Mouse (Mus musculus): Measurements from ENCODE around the gene Ankrd31. TPM values are rescaled to one million over a fixed set of nuclear protein-coding genes. Genes with fewer than 3 reads are reported as not detected.
"Not testable (repeated sequence)": the region's sequence is repeated elsewhere in the genome, so short reads cannot be mapped to it uniquely, and the experiment has no call there.

The Ankrd31 gene
- polyA plus RNA-seq, 1 experiment from 2014 or later, result not detected

DNA sequence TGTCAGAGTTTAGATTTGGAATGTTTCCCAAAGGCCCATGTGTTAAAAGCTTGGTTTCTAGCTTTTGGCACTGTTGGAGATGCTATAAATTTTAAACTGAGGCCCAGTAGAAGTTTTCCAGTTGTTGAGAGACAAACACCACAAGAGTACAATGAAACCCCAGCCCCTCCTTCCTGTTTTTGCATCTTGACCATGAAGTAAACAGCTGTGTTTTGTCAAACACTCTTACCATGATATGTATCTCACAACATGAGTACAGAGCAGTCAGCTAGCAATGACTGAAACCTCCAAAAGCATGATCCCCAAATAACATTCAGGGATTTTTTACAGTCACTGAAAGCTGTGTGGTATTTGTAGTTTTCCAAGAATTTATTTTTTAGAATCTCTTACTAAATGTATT, 126.0 kb downstream of the Ankrd31 start:
- Histone ChIP-seq H3K9me3 (no peaks in the 10 kb centered on the region), H3K4me2 (replicated peaks) (no peak overlapping the region), H3K4me1 (no peaks in the 10 kb centered on the region), H3K9ac (replicated peaks) (no peak overlapping the region), H3K27me3 (no peaks in the 10 kb centered on the region), H3K36me3 (no peaks in the 10 kb centered on the region), H3K27ac (replicated peaks) (no peak overlapping the region), H3K4me3 (no peak overlapping the region)
- ATAC-seq (replicated peaks), result no peak

DNA sequence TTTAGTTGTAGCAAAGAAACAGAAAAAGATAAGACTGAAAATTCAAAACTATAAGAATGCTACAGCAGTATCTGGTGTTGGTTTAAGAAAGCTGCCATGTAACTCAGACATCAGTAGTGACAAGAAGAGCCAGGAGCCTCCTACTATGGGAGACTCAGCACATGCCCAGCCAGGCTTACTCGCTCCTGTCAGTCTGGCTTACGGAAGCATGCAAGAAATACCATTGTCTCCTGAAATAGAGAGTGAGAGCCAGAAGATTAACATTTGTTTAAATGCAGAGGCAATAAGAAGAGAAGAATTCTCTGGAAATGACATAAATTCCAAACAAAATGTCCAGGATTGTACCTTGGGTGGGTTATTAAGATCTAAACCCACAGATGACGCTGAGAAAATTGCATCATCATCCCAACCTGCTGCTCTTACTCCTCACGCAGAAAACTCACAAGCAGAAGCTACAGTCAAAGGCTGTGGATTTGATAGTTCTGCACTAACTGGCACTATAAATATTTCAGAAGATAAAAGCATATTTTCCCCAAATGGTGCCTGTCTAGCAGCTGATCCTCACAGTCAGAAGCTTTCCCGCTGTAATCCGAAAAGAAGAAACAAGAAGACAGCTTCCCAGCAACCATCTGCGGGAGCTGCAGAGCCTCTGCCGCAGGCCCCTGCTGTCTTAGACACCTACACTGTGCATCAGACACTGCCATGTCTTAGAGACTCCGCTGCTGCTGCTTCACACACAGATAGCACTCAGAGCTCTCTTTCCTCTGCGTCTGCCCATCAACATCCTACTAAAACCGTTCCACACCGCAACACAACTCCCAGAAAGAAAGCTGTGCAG, 130.4 kb downstream of the Ankrd31 start:
- H3K4me2 ChIP-seq (replicated peaks), result no peak overlapping the region
- 0 out of 2 replicates have a peak, but pooled peaks have one; percentile 58 for ATAC-seq (replicated peaks)
- H3K9ac ChIP-seq (replicated peaks), result no peak overlapping the region
- 57% methylated on average over 12 of the region's 12 CpGs for WGBS
- H3K36me3 ChIP-seq, result no peaks in the 10 kb centered on the region
- H3K4me3 ChIP-seq, result no peak overlapping the region
- H3K27ac ChIP-seq (replicated peaks), result no peak overlapping the region
- no peaks in the 10 kb centered on the region for H3K9me3 ChIP-seq
- H3K4me1 ChIP-seq, result no peaks in the 10 kb centered on the region
- no peaks in the 10 kb centered on the region for H3K27me3 ChIP-seq

DNA sequence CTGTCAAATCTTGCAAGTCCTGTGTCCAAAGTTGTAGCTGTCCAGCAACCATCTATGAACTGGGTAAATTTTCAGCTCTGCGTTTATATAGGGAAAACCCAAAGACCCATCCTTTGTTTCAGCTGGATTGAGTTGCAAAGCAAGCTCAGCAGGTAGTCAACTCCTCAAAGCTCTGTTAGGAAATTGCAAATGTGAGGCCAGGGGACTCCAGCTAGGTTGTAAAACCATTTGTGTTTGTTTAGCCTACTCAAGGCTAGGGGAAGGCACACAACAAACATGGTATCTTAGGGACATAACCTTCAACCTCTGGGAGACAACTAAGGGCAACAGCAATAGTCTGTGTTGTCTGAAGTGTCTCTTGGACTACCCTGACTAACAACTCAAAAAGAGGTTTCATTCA, 136.5 kb downstream of the Ankrd31 start:
- 28% methylated on average over 1 of the region's 1 CpGs for WGBS
- no peak overlapping the region for H3K4me3 ChIP-seq
- no peak overlapping the region for H3K4me2 ChIP-seq (replicated peaks)
- no peaks in the 10 kb centered on the region for H3K36me3 ChIP-seq
- no peak overlapping the region for H3K27ac ChIP-seq (replicated peaks)
- H3K9me3 ChIP-seq, result no peaks in the 10 kb centered on the region
- no peak overlapping the region for H3K9ac ChIP-seq (replicated peaks)
- H3K27me3 ChIP-seq, result no peaks in the 10 kb centered on the region
- no peak for ATAC-seq (replicated peaks)
- no peaks in the 10 kb centered on the region for H3K4me1 ChIP-seq

DNA sequence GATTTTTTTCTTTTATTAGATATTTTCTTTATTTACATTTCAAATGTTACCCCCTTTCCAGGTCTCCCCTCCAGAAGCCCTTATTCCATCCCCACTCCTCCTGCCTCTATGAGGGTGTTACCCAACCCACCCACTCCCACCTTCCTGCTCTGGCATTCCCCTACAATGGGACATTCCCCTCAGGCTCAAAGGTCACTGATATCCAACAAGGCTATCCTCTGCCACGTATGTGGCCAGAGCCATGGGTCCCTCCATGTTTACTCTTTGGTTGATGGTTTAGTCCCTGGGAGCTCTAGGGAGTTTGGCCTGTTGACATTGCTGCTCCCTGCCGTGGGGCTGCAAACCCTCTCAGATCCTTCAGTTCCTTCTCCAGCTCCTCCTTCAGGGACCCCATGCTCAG, 141.9 kb downstream of the Ankrd31 start:
- Histone ChIP-seq H3K27ac (replicated peaks) (no peak overlapping the region), H3K36me3 (no peaks in the 10 kb centered on the region), H3K4me2 (replicated peaks) (no peak overlapping the region), H3K4me3 (no peak overlapping the region), H3K27me3 (no peaks in the 10 kb centered on the region), H3K4me1 (no peaks in the 10 kb centered on the region), H3K9ac (replicated peaks) (no peak overlapping the region), H3K9me3 (no peaks in the 10 kb centered on the region)
- 65% methylated on average over 2 of the region's 2 CpGs for WGBS
- ATAC-seq (replicated peaks), result no peak

DNA sequence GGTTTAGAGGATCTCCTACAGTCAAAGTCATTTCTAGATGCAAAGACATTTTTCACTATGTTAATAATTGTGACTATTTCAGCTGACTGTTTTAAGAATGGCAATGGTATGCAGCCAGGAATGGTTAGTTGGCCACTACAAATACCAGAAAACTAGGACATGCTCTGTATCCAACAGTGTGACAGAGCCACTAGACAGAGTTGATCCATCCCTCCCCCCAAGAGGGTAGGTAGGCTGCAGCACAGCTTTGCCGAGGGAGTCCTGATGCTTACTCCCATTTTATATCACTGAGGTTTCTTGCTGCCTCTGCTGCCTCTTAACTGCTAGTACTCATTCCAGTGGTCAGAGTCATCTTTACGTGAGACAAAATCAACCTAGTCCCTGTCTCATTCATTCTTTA, 147.1 kb downstream of the Ankrd31 start:
- Histone ChIP-seq H3K27me3 (no peaks in the 10 kb centered on the region), H3K36me3 (no peaks in the 10 kb centered on the region), H3K4me3 (no peak overlapping the region), H3K27ac (replicated peaks) (no peak overlapping the region), H3K4me1 (no peaks in the 10 kb centered on the region), H3K9ac (replicated peaks) (no peak overlapping the region), H3K4me2 (replicated peaks) (no peak overlapping the region), H3K9me3 (no peaks in the 10 kb centered on the region)
- no peak for ATAC-seq (replicated peaks)
- WGBS, result 97% methylated on average over 2 of the region's 2 CpGs

DNA sequence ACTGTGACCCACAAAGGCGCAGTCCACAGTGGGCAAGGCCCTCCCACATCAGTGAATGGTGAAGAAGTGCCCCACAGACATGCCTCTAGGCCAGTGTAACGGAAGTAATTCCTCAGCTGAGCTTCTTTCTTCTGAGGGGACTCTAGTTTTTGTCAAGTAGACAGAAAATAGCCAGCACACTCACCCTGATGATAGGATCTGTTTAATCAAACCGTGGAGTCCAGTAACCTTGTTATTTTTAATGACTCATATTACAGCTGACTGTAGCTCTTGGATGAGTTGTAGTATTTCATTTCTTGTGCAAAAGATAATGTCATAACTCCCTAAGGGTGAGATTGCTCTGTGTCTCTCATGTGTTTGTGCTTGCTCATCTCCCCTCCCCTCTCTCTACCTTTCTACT, 158.6 kb downstream of the Ankrd31 start:
- H3K4me1 ChIP-seq, result no peaks in the 10 kb centered on the region
- ATAC-seq (replicated peaks), result no peak
- H3K36me3 ChIP-seq, result no peaks in the 10 kb centered on the region
- WGBS, result 55% methylated on average over 3 of the region's 3 CpGs
- no peaks in the 10 kb centered on the region for H3K27me3 ChIP-seq
- no peak overlapping the region for H3K27ac ChIP-seq (replicated peaks)
- H3K4me3 ChIP-seq, result no peak overlapping the region
- no peak overlapping the region for H3K4me2 ChIP-seq (replicated peaks)
- H3K9me3 ChIP-seq, result no peaks in the 10 kb centered on the region
- no peak overlapping the region for H3K9ac ChIP-seq (replicated peaks)

DNA sequence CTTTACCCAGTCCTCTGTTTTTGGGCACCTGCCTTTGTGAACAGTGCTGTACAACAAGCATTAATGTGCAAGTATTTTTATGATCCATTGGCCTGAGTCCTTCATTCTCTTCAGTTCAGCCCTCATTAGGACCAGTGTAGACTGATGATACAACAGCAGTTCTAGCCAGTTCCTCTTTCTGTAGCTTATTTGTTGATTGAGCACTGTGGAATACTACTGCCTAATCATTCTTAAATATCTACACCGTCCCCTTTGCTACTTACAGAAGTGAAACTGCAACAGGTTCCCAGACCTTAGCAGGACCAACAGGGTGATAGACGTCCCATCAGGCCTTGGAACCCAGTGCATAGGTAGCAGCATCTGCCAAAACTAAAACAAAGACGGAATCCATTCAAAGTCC, 163.1 kb downstream of the Ankrd31 start:
- ATAC-seq (replicated peaks), result no peak
- no peak overlapping the region for H3K4me3 ChIP-seq
- H3K36me3 ChIP-seq, result no peaks in the 10 kb centered on the region
- H3K4me1 ChIP-seq, result no peaks in the 10 kb centered on the region
- H3K27me3 ChIP-seq, result no peaks in the 10 kb centered on the region
- H3K27ac ChIP-seq (replicated peaks), result no peak overlapping the region
- no peak overlapping the region for H3K4me2 ChIP-seq (replicated peaks)
- no peaks in the 10 kb centered on the region for H3K9me3 ChIP-seq
- 87% methylated on average over 3 of the region's 3 CpGs for WGBS
- no peak overlapping the region for H3K9ac ChIP-seq (replicated peaks)

DNA sequence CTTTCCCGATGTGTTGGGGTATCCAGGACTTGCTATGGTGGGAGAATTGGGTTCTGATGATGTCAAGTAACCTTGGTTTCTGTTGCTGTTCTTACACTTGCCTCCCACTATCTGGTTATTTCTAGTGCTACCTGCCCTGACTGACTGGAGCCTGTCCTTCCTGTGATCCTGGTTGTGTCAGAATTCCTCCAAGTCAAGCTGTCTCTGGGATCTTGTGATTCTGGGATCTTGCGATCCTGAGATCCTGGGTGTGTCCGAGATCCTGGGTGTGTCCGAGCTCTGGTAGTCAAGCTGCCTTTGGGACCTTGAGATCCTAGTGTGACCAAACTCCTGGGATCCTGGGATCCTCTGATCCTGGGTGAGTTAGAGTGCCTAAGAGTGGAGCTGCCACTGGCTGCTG, 175.1 kb downstream of the Ankrd31 start:
- peaks cover 21% of the 10 kb centered on the region for H3K27me3 ChIP-seq
- H3K9me3 ChIP-seq; H3K27ac ChIP-seq (replicated peaks); H3K36me3 ChIP-seq; ATAC-seq (replicated peaks); H3K9ac ChIP-seq (replicated peaks); H3K4me2 ChIP-seq (replicated peaks); H3K4me3 ChIP-seq: not testable (repeated sequence)
- H3K4me1 ChIP-seq, result peaks cover 17% of the 10 kb centered on the region
- WGBS, result 95% methylated on average over 4 of the region's 4 CpGs

DNA sequence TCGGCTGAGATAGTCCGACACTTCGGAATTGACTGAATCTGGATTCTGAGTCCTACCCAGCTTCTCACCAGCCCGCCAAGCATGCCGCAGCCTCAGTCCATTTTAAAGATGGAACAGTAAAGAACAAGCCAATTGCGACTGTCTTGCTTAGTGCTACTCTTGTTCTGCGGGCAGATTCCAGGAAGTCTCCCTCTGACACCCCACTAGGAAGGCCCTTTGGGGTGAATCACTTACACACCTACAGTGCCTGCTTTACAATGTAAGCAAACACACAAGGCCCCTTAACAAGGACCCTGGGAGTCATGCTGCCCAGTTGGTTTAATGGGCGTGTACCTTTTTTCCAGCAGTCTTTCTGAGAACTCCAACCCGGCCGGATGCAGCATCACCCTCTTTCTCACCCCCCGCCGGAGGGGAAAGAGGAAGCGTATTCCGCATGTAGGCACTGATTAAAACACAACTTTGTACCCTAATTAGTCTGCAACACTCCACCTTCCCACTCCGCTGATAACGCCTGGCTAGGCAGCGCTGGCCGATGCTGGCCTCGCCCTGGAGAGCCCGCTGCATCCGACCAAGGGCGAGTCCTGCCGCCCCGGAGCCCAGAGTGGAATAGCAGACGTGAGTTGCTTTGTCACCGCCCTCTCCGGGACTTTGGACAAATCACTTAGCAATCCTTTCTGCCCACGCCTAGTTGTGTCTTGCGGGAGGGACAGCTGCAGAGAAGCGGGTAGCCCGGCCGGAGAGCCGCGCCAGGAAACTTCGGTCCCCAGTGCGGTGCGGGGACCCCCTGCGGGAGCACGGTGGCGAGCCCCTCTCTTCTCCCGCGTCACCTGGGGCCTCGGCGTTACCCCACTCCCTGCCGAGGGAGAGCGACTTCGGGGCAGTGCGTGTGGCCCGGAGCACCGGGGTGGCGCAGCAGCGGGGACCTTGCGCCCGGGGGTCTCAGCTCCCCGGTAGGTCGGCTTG, 176.2 kb downstream of the Ankrd31 start, which contains the start of gene Gcnt4:
Gene Gcnt4 (plus strand): TSS at position 691 of the 963 bp plus-strand sequence.
- 11% methylated on average over 54 of the region's 56 CpGs for WGBS

DNA sequence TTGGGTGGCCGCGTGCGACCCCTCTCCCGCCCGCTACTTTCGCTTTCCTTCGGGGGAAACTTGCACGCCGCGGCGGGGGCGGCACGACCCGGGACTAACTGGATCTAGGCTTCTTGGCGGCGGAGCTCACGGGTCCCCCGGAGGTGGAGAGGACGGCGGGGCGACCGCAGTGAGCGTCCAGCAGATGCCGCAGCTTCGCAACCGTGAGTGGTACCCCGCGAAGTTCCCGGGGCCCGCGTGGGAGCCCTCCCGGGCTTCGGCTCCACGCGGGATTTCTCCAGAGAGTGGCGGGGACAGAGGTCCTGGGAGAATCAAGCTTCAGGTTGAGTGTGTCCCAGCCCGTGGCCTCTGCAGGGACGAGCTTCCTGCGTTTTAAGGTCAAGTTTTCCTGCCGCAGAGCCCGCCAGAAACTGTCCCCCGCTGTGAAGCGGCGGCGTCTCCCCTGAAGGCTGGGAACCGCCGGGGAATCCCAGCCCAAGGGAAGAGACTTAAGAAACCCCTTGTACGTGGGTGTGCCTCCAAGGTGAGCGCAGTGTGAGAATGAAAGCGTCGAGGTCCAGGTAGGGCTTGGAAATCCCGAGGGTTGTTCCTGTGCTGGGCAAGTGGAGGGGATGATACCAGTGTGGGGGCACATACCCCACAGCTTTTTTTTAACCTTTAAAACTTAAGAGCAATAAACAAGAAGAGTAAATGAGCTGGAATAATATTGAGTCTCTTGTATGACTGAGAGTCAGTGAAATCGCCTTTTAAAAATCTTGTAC, 177.1 kb downstream of the Ankrd31 start:
- peaks cover 21% of the 10 kb centered on the region for H3K27me3 ChIP-seq
- H3K9ac ChIP-seq (replicated peaks), result peak overlapping the region; percentile 50
- H3K4me2 ChIP-seq (replicated peaks), result peak overlapping the region; percentile 100
- no peaks in the 10 kb centered on the region for H3K36me3 ChIP-seq
- peak overlapping the region; percentile 69 for H3K4me3 ChIP-seq
- H3K4me1 ChIP-seq, result peaks cover 17% of the 10 kb centered on the region
- H3K9me3 ChIP-seq, result no peaks in the 10 kb centered on the region
- no peak overlapping the region for H3K27ac ChIP-seq (replicated peaks)
- under 1% methylated on average over 53 of the region's 53 CpGs for WGBS
- peak; percentile 59; the same call in 1 of the 2 replicates for ATAC-seq (replicated peaks)

More for the DNA sequence above, 176.2 kb downstream of the Ankrd31 start, which contains the start of gene Gcnt4:
- Histone ChIP-seq H3K4me1 (peaks cover 17% of the 10 kb centered on the region), H3K27me3 (peaks cover 21% of the 10 kb centered on the region), H3K9me3 (no peaks in the 10 kb centered on the region), H3K36me3 (no peaks in the 10 kb centered on the region), H3K27ac (replicated peaks) (no peak within 1 kb of the TSS), H3K4me2 (replicated peaks) (peak within 1 kb of the TSS; percentile 100), H3K4me3 (peak within 1 kb of the TSS; percentile 69), H3K9ac (replicated peaks) (peak within 1 kb of the TSS; percentile 50)
- ATAC-seq (replicated peaks), result peak; percentile 74

DNA sequence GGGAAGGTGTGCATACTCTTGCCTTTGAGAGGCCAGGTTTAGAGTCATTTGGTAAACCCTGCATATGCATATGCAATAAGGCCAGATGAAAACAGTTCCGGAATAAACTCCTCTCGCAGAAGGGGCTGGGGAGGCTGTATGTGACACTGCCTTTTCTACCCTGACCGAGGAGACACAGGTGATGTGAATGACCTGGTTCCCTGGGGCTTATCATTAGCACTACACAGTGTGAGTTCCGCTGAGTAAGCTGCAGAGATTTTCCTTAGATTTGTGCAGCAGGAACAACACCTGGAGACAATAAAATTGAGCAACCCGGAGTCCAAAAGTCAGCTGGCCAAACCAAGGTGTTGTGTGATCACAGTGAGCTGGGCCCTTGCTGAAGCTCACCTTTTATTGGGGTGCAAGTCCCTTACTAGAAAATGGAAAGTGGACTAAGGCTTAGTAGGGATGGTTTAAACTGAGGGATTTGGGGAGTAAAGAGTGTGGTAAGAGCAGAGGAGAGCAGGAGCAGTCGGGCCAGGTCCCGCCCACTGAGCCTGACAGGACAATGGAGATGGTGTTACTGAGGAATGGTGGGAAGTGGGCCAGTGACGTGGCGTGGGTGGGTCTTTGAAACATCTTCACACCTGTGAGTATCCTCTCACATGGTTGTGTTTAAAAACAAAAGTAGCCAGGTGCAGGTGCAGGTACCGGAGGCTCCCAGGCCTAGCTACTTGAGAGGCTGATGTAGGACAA, 178.1 kb downstream of the Ankrd31 start:
- peaks cover 17% of the 10 kb centered on the region for H3K4me1 ChIP-seq
- H3K9ac ChIP-seq (replicated peaks), result no peak overlapping the region
- H3K4me3 ChIP-seq, result no peak overlapping the region
- H3K27me3 ChIP-seq, result peaks cover 21% of the 10 kb centered on the region
- no peaks in the 10 kb centered on the region for H3K36me3 ChIP-seq
- H3K9me3 ChIP-seq, result no peaks in the 10 kb centered on the region
- no peak overlapping the region for H3K27ac ChIP-seq (replicated peaks)
- H3K4me2 ChIP-seq (replicated peaks), result no peak overlapping the region
- no peak for ATAC-seq (replicated peaks)
- 50% methylated on average over 10 of the region's 10 CpGs for WGBS

All from forebrain, embryonic 15.5 days (tissue).